Mouse (Mus musculus): ENCODE measurements around the gene Ccdc182.

Ccdc182 gene

GRCm38 (mm10) chr11:88330799-88331198 lies 36.9 kb downstream of the Ccdc182 start:
- H3K27me3 ChIP-seq (ENCODE audit: control insufficient read depth, insufficient read depth, low read length, poor library complexity, severe bottlenecking) = no peaks in the 10 kb centered on the region
- no peaks in the 10 kb centered on the region for H3K36me3 ChIP-seq (ENCODE audit: control insufficient read depth, insufficient read depth, low read length, poor library complexity, severe bottlenecking)
- no peak for DNase-seq (ENCODE audit: low read depth, low spot score)

DNA sequence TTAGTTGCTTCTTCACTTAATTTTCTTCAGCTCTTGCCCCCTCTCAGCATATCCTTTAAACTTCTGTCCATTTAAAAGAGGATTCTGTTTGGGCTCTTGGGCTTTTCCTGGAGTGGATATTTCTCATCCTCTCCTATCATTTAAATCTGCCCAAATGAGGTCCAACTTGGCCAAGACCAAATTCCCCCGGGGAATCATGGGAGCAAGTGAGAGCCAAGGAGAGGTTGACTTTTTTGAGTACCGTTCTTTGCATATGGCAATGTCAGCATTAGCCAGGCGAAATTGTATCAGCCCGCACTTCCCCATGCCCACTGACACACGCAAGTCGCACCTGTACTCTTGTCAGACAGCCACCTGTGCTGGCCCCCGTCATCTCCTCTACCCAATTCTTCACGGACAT lies 37.9 kb downstream of the Ccdc182 start:
- DNase-seq (ENCODE audit: low read depth, low spot score) = no peak
- H3K27me3 ChIP-seq (ENCODE audit: control insufficient read depth, insufficient read depth, low read length, poor library complexity, severe bottlenecking) = no peaks in the 10 kb centered on the region

GRCm38 (mm10) chr11:88332309-88332934 lies 38.6 kb downstream of the Ccdc182 start:
- Histone ChIP-seq H3K27me3 (ENCODE audit: control insufficient read depth, insufficient read depth, low read length, poor library complexity, severe bottlenecking) (no peaks in the 10 kb centered on the region), H3K36me3 (ENCODE audit: control insufficient read depth, insufficient read depth, low read length, poor library complexity, severe bottlenecking) (no peaks in the 10 kb centered on the region)
- DNase-seq (ENCODE audit: low read depth, low spot score) = no peak

More for the DNA sequence above, 37.9 kb downstream of the Ccdc182 start:
- no peaks in the 10 kb centered on the region for H3K36me3 ChIP-seq (ENCODE audit: control insufficient read depth, insufficient read depth, low read length, poor library complexity, severe bottlenecking)

- no peak for DNase-seq (ENCODE audit: low read depth, low spot score)
- Histone ChIP-seq H3K36me3 (ENCODE audit: control insufficient read depth, insufficient read depth, low read length, poor library complexity, severe bottlenecking) (0 out of 2 replicates have a peak, but pooled peaks cover 2% of the 10 kb centered on the region), H3K27me3 (ENCODE audit: control insufficient read depth, insufficient read depth, low read length, poor library complexity, severe bottlenecking) (no peaks in the 10 kb centered on the region)
Observed at GRCm38 (mm10) chr11:88334893-88335292, 41.0 kb downstream of the Ccdc182 start.

- DNase-seq (ENCODE audit: low read depth, low spot score) = no peak
- Histone ChIP-seq H3K36me3 (ENCODE audit: control insufficient read depth, insufficient read depth, low read length, poor library complexity, severe bottlenecking) (0 out of 2 replicates have a peak, but pooled peaks cover 2% of the 10 kb centered on the region), H3K27me3 (ENCODE audit: control insufficient read depth, insufficient read depth, low read length, poor library complexity, severe bottlenecking) (no peaks in the 10 kb centered on the region)
Observed at GRCm38 (mm10) chr11:88337926-88338325, 44.1 kb downstream of the Ccdc182 start.
